8 mouse cellular contexts compared by ENCODE assay signal in the genomic region with DNA sequence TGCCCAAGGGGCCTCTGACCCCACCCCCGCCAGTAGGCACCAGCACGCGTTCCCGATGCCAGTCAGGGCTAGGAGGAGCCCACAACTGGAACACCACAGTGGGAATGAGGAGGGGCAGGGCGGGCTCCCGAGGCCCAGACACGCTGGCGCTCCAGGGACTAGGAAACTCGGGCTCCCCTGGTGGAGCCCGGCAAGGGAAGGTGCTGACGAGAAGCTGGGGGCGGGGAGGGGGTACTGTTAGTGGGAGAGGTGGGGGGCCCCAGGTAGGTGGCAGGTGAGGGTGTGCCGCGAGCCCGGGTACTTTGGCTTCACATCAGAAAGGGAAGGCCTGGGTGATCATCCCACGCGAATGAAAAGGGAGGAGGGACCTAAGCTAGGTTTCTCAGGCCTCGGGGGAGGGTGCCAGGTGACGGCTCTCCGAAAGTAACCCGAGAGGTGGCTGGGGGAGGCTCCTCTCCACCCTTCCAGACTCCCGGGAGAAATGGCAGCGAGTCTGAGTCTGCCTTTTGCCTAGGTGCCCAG. TPM values are rescaled to one million over a fixed set of nuclear protein-coding genes. Genes with fewer than 3 reads are reported as not detected.
DNase-seq lines count a peak whose midpoint lies in the region; ATAC-seq and TF ChIP-seq lines count a peak whose summit lies in the region.

No protein-coding gene starts in this region.

- H3K27me3 ChIP-seq in forebrain, embryonic 12.5 days = peaks cover 56% of the 10 kb centered on the region
- 0 out of 2 replicates have a peak, but pooled peaks cover 7% of the 10 kb centered on the region for H3K27me3 ChIP-seq in hindbrain, postnatal 0 days (ENCODE audit: insufficient read depth, low read length)
- H3K27me3 ChIP-seq in liver, embryonic 13.5 days = no peaks in the 10 kb centered on the region; the same call in 1 of the 2 replicates

- H3K9ac ChIP-seq in forebrain, embryonic 12.5 days = peak overlapping the region; percentile 72
- H3K9ac ChIP-seq in hindbrain, postnatal 0 days (replicated peaks; ENCODE audit: low read length) = peak overlapping the region; percentile 49
- H3K9ac ChIP-seq in liver, embryonic 13.5 days = peak overlapping the region; percentile 97

- no peak for TF ChIP-seq POLR2A in olfactory bulb, adult 2 months (IDR thresholded peaks at IDR 0.05; ENCODE audit: insufficient read depth, low read depth, low read length)

- H3K27ac ChIP-seq in forebrain, embryonic 12.5 days = no peak overlapping the region
- no peak overlapping the region for H3K27ac ChIP-seq in hindbrain, postnatal 0 days
- H3K27ac ChIP-seq in liver, embryonic 13.5 days = peak overlapping the region; percentile 97
- no peak overlapping the region for H3K27ac ChIP-seq in olfactory bulb, adult 2 months (ENCODE audit: insufficient read depth, low read depth, low read length)

- peak overlapping the region; percentile 73 for H3K4me3 ChIP-seq in forebrain, embryonic 12.5 days (replicated peaks)
- peak overlapping the region; percentile 51 for H3K4me3 ChIP-seq in hindbrain, postnatal 0 days (ENCODE audit: low read length)
- H3K4me3 ChIP-seq in liver, embryonic 13.5 days (replicated peaks) = peak overlapping the region; percentile 91
- H3K4me3 ChIP-seq in olfactory bulb, adult 2 months (ENCODE audit: insufficient read depth, low read depth, low read length) = peak overlapping the region; percentile 52

- peak overlapping the region; percentile 98 for H3K4me2 ChIP-seq in forebrain, embryonic 12.5 days
- peak overlapping the region; percentile 92 for H3K4me2 ChIP-seq in hindbrain, postnatal 0 days (ENCODE audit: low read depth, low read length)
- peak overlapping the region; percentile 98 for H3K4me2 ChIP-seq in liver, embryonic 13.5 days

- no peaks in the 10 kb centered on the region for H3K9me3 ChIP-seq in forebrain, embryonic 12.5 days
- no peaks in the 10 kb centered on the region for H3K9me3 ChIP-seq in hindbrain, postnatal 0 days (ENCODE audit: low read length)
- no peaks in the 10 kb centered on the region for H3K9me3 ChIP-seq in liver, embryonic 13.5 days (replicated peaks)

- H3K4me1 ChIP-seq in forebrain, embryonic 12.5 days = peaks cover 20% of the 10 kb centered on the region
- peaks cover 9% of the 10 kb centered on the region for H3K4me1 ChIP-seq in hindbrain, postnatal 0 days (ENCODE audit: insufficient read depth, low read length)
- H3K4me1 ChIP-seq in liver, embryonic 13.5 days (replicated peaks) = peaks cover 81% of the 10 kb centered on the region
- H3K4me1 ChIP-seq in olfactory bulb, adult 2 months (ENCODE audit: control insufficient read depth, insufficient read depth, low read length) = peaks cover 12% of the 10 kb centered on the region

- TF ChIP-seq CTCF in hindbrain, postnatal 0 days (IDR thresholded peaks at IDR 0.05; ENCODE audit: low read depth) = no peak
- TF ChIP-seq CTCF in olfactory bulb, adult 2 months (IDR thresholded peaks at IDR 0.05; ENCODE audit: insufficient read depth, low read depth, low read length) = no peak

- DNase-seq in frontal cortex, postnatal 14 days (ENCODE audit: low spot score in 2 of 2) = no peak
- DNase-seq in T-cell, adult 2 months (ENCODE audit: low spot score) = peak; percentile 44
- DNase-seq in hindbrain, postnatal 0 days (ENCODE audit: low spot score) = no peak
- DNase-seq in liver, embryonic 13.5 days = no peak
- DNase-seq in frontal cortex, postnatal 10 days (ENCODE audit: low spot score in 2 of 2) = no peak

- 1% methylated on average over 23 of the region's 23 CpGs for WGBS in forebrain, embryonic 12.5 days
- WGBS in hindbrain, postnatal 0 days = 3% methylated on average over 23 of the region's 23 CpGs
- 3% methylated on average over 23 of the region's 23 CpGs for WGBS in liver, embryonic 13.5 days (ENCODE audit: insufficient replicate concordance)
- WGBS in olfactory bulb, adult 2 months = 10% methylated on average over 23 of the region's 23 CpGs

- no peaks in the 10 kb centered on the region for H3K36me3 ChIP-seq in forebrain, embryonic 12.5 days (replicated peaks)
- no peaks in the 10 kb centered on the region for H3K36me3 ChIP-seq in hindbrain, postnatal 0 days (ENCODE audit: insufficient read depth, low read length)
- H3K36me3 ChIP-seq in liver, embryonic 13.5 days = no peaks in the 10 kb centered on the region; the same call in 1 of the 2 replicates

- peak; percentile 7; the same call in 1 of the 2 replicates for ATAC-seq in frontal cortex, adult (ENCODE audit: low TSS enrichment)
- ATAC-seq in forebrain, embryonic 12.5 days (ENCODE audit: low FRiP score) = peak; percentile 39; the same call in 1 of the 2 replicates
- ATAC-seq in hindbrain, postnatal 0 days = no peak
- peak; percentile 26 for ATAC-seq in liver, embryonic 13.5 days (ENCODE audit: low read depth)

RNA-seq across cellular contexts. Expression of a gene that starts 0.9 kb away (rescaled TPM):
- polyA plus RNA-seq in forebrain, embryonic 12.5 days (2016; fragmentation: Nextera tagmentation; extraction: Ambion mirVana) = 5.1 and 5.9 TPM in 2 replicates
- total RNA-seq in hindbrain, postnatal 0 days (2014; rRNA removed) = 2.6 and 3.1 TPM in 2 replicates
- 2.7 and 2.9 TPM in 2 replicates for polyA plus RNA-seq in hindbrain, postnatal 0 days (2015; fragmentation: Nextera tagmentation; extraction: Ambion mirVana)
- 20.3 and 23.1 TPM in 2 replicates for polyA plus RNA-seq in liver, embryonic 13.5 days (2015; fragmentation: Nextera tagmentation; extraction: Ambion mirVana)
- polyA plus RNA-seq in olfactory bulb, adult 2 months (2012; ENCODE audit: insufficient read depth, insufficient read length, low replicate concordance, missing spikeins) = not detected in 2 replicates
